Mouse (Mus musculus): ENCODE results near the gene Nelfe.
"Not testable (repeated sequence)": the region's sequence is repeated elsewhere in the genome, so short reads cannot be mapped to it uniquely, and the experiment has no call there.

Gene Nelfe

DNA sequence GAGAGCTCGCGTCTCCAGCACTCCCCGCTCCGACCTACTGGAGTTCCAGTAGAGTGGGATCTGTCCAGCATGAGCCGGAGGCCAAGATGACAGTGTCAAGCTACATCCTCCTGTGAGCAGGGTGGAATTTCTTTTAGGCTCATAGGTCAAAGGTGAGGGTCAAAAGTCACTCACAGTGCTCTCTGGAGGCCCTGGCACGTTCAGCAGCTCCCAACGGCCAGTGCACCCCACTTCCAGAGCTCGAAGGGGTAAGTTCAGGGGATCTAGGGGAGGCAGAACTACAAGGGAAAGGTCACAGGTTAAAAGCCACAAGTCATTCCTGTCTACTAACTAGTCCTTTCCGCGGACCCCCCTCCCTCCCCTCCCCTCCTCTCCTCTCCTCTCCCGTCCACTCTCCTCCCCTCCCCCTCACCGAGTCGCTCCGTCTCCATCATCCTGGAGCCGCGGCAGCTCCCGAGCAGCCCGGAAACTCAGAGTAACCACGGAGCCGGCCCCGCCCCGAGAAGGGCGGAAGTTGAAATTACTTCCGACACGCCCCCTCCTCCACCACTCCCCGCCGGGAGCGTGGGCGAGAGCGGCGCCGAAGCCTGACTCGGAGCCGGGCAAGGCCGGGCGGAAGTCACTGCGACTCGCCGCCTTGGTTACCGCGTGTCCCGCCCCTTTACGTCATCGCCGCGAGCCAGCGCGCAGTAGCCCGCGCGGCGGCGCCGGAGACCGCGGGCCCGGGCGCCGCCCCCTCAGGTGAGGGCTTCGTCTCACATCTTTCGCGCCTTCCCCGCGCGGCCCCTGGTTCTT, at the start of gene Nelfe, which contains the start of gene Skiv2l:
Gene Nelfe, plus strand, starts transcription at position 670 of the 795 bp plus-strand sequence.
Gene Skiv2l, minus strand, starts transcription at position 489 of the 795 bp plus-strand sequence.
- DNase-seq (ENCODE audit: low spot score): peak; percentile 96

DNA sequence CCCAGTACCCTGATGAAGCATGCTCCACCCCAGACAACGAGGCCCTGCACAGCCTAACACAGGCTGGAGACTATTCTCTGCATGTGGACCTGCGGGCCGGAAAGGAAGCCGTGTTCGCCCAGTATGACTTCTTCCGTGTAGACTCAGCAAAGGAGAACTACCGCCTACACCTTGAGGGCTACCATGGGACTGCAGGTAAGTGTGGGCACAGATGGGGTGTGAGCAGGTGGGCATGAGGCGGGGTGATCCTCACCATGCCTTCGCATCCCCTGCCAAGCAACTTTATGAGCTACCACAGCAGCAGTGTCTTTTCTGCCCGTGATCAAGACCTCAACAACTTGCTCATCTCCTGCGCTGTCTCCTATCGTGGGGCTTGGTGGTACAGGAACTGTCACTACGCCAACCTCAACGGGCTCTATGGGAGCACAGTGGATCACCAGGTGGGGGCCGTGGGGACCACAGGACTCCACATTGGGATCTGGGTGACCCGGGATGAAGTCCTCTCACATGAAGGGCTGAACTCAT, 49.3 kb upstream of the Nelfe start:
- not testable (repeated sequence) for DNase-seq (ENCODE audit: low spot score)

DNA sequence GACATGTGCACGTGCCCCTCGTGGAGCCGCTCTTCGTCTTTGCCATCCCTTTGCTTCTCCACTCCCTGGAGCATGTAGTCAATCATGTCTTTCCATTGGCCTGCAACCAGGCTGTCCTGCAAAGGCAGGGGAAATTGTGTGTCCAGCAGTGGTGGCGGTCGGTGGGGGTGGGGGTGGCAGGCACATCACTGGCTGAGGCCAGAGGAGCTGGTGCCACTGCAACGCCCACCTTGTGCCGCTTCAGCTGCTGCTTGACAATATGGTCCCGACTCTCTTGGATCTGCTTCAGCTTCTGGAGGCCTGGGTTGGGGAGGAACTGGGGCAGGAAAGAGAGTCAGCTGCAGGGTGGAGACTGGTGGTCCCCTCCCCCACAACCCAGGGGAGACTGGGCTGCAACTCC, 47.4 kb upstream of the Nelfe start:
- not testable (repeated sequence) for DNase-seq (ENCODE audit: low spot score)

DNA sequence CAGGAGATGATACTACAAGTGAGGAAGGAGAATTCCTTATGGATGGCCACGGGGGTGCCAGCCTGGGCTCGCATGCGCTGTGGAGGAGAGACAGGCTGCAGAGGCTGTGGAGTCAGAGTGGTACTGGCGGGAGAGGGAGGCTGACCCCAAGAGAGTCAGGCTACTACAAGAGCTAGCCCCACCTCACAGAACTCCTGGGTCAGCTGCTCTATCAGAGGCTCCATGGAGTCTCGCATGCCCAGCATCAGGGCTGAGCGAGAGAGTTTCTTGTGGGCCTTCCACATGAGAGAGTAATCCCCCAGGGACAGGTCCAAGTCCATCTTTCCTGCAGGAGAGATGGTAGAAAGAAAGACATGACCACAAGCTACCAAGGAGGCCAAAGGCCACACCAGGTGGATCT, 46.8 kb upstream of the Nelfe start:
- DNase-seq (ENCODE audit: low spot score): not testable (repeated sequence)

DNA sequence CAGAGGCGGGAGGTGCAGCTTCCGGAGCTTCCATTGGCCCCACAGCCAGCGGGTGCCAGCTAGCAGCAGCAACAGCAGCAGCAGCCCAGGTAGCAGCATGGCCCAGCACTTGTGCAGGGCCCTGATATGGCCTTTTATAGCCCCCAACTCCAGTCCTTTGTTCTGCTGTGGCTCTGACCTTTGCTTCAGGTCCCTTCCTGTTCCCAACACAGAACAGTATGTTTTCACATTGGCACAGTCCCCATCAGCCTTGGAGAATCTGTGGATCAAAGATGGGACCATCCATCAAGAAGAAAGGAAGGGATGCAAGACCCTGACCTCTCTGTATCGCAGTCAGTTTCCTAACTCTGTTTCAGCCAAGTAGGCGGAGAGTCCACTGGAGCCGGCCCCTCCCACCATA, 45.9 kb upstream of the Nelfe start, which contains the start of gene Cyp21a1:
Gene Cyp21a1, minus strand, starts transcription at position 261 of the 400 bp plus-strand sequence.
- DNase-seq (ENCODE audit: low spot score): not testable (repeated sequence)

DNA sequence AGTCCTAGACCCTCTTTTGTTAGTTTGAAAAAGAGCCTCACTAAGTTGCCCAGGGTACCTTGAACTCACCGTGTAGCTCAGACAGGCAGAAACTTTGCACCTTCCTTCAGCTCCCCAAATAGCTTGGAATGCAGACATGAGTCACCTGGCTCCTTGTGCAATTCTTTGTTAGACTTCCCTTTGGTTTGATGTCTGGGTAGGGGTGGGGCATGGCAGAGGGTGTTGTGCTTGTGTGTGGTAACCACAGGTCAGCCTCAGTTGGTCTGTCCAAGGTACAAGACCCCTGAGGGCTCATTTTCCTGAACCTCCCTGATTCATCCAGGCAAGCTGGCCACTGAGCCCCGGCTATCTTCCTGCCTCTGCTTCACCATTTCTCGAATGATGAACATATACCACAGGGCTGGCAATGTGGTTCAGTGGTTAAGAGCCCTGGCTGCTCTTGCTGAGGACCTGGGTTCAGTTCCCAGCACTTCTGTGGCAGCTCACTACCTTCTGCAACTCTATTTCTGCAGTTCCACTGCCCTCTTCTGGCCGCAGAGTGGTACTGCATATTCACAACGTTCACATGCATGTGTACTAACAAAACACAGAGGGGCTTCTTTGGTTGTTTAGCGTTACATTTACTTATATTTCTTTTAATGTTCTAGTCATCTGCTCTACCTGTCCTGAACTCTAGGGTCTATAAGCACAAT, 45.2 kb upstream of the Nelfe start:
- DNase-seq (ENCODE audit: low spot score): peak; percentile 16

DNA sequence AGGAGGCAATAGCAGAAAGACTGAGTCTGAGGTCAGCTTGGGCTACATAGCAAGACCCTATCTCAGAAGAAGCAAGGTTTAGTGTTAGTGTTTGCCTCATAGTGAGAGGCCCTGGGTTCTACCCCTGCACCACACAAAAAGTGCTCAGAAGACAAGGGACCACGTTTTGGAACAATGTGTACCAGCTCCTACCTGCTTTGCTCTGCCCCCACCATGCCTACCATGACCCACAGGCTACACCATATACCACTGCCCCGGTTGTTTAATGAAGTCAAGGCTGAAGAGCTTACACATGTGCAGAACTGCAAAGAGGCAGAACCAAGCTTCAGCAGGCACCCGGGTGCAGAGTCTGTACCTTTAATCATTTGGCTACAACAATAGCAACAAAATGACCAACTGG, 43.0 kb upstream of the Nelfe start:
- DNase-seq (ENCODE audit: low spot score): no peak

DNA sequence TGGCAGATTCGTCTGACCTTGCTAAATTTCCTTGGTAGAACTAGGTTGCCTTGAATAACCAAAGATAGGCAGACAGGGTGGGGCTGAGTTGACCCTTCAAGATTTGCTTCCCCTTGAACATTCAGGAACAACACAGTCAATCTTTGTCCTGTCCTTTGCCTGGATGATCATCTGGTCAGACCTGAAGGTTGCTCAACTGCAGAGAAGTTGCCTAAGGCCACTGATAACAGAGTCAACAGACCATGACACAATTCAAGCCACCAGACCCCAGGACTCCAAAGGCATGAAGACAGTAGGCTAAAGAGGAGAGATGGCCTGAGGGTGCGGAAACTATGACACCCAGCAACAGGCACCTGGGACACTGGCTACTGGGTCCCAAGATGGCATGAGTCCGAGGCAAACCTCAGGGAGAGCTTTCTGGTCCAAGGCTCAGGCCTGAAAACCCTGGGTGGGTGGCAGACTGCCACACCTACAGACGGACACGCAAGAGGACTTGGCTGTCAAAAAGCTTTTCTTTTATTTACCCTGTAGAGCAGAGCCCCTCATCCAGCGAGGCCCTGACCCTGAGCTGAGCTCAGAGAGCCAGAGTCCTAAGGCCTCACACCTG, 41.5 kb upstream of the Nelfe start:
- no peak for DNase-seq (ENCODE audit: low spot score)

DNA sequence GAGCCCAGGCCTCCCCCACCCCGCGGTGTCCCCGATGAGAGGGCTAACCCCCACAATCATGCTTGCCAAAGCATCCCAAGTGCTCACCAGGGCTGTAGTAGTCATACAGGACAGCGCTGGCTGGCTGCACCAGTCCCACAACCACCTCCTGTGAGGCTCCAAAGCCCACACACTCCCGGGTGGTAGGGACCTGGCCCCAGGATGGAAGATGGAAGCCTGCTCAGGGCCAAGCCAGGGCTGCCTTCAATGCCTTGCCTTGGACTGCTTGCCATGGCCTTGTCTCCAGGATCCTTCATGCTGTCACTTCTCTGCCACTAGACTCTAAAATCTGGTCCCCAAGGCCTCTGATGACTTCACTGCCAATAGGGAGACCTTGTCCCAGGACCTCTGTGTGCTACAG, 39.8 kb upstream of the Nelfe start:
- not testable (repeated sequence) for DNase-seq (ENCODE audit: low spot score)

DNA sequence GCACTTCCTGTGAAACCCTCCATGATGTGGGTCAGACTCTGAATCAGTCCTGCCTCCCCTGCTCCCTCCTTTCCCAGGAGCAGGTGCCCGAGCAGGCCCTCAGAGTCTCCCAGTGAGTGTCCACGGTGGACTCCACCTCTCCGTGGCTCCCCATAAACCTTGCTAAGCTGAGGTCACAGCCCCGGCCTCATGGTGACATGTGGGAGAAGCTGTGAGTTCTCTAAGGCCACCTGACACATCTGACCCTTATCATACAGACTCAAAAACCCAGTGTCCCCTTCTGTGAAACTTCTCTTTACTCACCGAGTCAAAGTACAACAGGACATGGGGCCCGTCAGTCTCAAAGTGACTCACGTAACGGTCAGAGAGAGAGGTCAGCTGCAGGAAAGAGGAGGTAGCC, 39.4 kb upstream of the Nelfe start:
- not testable (repeated sequence) for DNase-seq (ENCODE audit: low spot score)

DNA sequence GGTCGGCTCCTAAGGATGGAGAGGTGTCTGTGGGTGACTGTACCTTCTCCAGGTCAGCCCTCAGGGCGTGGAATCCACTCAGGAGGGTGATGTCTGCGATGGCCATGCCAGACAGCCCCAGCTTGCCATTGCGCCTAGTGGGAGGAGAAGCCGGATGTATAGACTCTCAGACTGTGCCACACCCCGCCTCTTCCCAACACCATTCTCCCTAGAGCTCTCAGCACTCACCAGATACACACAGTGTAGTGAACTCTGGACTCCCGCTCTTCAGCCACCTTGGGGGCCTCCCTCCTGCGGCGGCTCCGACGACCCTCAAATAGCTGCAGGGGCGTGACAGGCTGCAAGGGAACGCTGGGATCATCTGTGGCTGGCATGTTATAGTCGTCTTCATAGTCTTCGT, 38.9 kb upstream of the Nelfe start:
- no peak for DNase-seq (ENCODE audit: low spot score)

DNA sequence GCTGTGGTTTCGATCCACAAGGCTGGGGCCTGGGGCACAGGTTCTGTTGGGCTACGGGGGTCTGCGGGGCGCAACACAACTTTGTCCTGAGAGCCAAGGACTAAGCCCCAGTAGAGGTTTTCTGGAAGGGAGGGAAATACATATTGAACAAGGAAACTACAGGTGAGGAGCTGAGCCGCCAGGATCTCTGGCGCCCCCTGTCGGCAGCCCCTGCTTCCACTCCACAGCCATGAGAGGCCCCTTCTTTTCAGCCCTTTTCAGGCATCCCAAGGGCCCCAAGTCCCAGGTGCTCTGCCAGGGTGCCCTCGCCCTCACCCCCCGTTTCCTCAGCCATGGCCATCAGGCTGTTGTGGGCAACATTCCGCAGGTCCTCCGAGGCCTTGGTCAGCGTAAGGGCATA, 36.4 kb upstream of the Nelfe start:
- DNase-seq (ENCODE audit: low spot score): peak; percentile 27

DNA sequence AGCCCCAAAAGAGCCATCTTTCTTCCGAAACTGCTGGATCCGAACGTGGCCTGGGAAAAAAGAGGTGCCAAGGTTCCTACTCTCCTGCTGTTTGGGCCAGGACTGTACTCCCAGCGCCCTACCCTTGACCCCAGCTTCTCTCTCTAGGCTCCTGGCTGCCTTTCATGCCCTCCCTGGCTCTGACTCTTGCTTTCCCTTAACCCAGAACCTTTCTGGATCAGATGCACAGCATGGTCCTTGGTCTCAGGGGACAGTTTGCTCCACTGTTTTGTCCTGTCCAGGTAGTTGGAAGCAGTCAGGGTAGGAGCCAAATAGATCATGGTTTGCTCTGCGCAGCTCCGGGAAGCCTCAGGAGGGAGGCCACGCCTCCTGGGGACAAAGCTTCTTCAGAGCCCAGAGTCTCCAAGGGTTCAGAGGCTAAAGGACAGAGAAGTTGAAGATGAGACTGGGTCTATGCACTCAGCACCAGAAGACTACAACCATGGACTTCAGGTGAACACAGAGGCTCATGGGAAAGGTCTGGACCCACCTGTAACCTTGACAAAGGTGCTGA, 35.3 kb upstream of the Nelfe start:
- no peak for DNase-seq (ENCODE audit: low spot score)

DNA sequence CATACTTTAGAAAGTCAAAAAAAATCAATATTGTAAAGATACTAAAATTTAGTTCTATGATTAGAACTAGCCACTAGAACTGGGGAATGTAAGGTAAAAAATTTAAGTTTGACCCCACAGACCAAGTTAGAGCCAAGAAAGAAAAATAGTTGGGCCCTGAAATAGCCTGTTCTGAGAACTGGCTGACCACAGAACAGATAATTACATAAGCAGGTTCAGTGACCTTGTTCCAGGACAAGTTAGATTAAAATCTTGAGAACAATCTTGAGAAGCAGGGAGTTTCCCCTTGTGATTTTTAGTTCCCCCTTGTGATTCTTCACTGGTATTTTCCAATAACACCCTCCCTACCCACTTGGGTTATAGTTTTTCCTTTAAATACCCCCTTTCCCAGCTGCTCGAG, 19.4 kb upstream of the Nelfe start:
- DNase-seq (ENCODE audit: low spot score): not testable (repeated sequence)

DNA sequence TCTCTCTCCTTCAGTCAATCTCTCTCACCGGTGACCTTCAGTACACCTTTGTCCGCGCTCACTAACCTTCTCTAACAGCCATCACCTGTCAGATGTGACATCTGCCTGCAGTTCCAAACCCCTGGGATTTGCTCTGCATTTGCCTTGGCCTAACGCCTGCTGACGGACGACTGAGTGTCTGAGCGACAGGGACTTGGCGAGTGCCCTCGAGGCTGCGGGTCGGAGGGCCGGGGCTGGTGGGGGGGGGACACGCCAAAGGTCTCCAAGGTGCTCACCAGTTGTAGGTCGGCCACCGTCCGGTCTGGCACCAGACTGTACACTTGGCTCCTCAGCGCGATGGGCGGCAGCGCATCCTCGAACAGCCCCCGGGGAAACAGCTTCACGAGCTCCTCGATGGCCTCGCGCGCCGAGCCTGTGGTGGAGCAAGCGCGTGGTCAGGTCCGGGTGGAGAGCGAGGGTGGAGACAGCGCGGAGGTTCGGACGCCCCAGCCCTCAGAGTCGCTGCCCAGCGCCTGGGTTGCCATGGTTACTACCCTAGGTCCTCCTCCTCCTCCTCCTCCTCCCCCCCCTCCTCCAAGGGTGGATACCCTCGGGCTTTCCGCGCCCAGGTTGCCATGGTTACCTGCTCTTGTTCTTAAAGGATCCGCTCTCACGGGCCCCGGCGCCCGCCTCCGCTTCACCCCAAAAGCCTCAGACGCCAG, 13.9 kb upstream of the Nelfe start:
- no peak for DNase-seq (ENCODE audit: low spot score)

DNA sequence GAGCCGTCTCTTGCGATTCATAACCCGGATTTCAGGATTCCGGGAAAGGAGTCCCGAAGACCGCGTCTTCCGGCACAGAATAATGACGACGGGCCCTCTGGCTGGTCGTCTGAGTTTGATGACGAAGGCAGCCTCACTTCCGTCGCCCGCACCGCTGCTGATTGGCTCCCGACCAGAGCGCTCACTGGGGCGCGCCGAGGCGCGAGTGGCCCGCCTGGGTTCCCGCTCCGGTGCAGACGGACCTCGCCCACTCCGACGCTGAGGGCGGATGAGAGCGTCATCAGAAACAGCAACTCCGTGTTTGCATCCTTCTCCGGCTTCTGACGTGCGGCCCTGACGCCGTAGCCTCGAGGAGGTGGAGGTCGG, 13.4 kb upstream of the Nelfe start, which contains the start of the genes Stk19 and Dxo:
Gene Stk19, minus strand, starts transcription at position 90 of the 366 bp plus-strand sequence.
Gene Dxo, plus strand, starts transcription at position 164 of the 366 bp plus-strand sequence.
- DNase-seq (ENCODE audit: low spot score): peak; percentile 95

DNA sequence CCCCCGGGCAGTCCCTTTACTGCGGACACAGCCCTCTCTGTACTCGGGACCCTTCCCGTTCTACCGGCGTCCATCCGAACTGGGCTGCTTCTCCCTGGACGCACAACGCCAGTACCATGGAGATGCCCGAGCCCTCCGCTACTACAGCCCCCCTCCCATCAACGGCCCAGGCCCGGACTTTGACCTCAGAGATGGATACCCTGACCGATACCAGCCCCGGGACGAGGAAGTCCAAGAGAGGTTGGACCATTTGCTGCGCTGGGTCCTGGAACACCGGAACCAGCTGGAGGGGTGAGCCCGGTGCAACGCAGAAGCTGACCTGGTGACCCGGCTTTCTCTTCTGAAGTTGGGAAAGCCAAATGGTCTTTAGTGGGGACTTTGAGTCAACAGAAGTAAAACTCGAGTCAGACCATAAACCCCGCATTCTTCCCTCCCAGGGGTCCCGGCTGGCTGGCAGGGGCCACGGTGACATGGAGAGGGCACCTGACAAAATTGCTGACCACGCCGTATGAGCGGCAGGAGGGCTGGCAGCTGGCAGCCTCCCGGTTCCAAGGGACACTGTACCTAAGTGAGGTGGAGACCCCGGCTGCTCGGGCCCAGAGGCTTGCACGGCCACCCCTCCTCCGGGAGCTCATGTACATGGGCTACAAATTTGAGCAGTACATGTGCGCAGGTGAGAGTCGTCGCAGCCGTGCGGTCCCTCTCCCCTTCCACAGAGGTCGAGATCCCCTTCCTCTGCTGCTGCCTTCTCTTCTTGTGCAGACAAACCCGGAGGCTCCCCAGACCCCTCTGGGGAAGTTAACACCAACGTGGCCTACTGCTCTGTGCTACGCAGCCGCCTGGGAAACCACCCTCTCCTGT, 12.5 kb upstream of the Nelfe start:
- DNase-seq (ENCODE audit: low spot score): no peak

DNA sequence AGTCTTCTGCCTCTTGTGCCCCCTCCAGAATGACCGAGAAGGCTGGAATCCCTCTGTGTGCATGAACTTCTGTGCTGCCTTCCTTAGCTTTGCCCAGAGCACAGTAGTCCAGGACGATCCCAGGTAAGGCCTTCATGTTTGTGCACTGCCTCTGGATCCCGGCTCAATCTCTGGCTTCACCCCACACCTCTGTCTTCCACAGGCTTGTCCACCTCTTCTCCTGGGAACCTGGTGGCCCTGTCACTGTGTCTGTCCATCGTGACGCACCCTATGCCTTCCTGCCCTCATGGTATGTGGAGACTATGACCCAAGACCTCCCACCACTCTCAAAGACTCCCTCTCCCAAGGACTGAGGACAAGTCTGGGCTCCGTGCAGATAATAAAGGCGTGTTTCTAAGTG, 11.4 kb upstream of the Nelfe start:
- DNase-seq (ENCODE audit: low spot score): no peak

DNA sequence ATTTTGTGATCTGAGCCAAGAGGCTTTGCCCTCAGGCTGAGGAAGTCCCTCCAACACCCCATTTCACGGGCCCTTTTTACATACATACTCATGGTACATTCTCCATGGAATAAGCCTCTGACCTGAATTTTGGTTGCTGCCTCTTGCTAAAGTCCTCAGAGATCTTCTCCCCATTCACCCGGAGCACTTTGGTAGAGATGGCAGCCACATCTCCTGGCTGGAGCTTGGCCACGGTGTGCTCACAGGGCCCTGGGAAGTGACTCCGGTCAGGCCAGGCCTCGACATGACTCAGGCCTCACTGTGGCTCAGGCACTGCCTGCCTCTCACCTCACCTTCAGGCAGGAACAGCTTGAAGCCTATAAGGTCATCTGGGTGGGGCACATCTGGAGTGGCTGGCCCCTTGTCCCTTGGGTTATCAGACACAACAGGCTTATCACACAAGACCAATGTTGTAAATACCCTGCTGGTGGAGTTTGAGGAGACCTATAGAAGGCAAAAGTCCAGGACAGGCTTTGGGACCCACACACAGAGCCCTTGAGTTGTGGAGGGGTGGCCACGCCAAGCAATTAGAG, 9.4 kb upstream of the Nelfe start:
- peak; percentile 32 for DNase-seq (ENCODE audit: low spot score)

DNA sequence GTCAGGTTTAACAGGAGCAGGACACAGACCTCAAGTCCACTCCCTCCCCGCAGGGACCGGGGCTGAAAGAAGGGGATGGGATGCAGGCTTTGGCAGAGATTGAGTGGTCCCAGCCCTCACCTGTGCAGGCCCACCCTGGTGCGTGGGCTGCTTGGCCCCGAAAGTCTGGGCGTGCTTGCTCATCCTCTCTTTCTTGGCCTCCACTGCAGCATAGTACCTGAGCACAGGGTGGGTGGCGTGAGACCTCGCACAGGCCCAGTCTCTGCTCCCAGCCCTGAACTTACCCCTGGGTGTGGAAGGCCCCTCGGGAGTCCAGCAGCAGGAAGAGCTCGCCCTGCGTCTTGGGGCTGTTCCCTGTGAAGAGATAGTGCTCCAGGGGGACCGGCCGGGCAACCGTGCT, 5.3 kb upstream of the Nelfe start:
- no peak for DNase-seq (ENCODE audit: low spot score)

Data from c-Kit-positive CD71-positive TER-119-positive erythroid progenitor cells, embryonic 14.5 days (primary cell).